Mouse (Mus musculus) liver, embryonic 11.5 days (tissue): Measurements from ENCODE around the gene Gcnt3. TPM values are rescaled to one million over a fixed set of nuclear protein-coding genes. Genes with fewer than 3 reads are reported as not detected.

Experiments
- ATAC-seq: fragments of 200-750 bp; cut with Nextera tagmentation; replicated peaks from 2 replicates; pipeline ENCODE4 v1.8.0; 2017; ENCODE audit warnings: moderate number of reproducible peaks, mild to moderate bottlenecking, moderate TSS enrichment, moderate library complexity; ENCODE audit not compliant: low FRiP score
- DNase-seq: peaks from one replicate; pipeline ENCODE4 v3.0.0-alpha.2; 2017; ENCODE audit warnings: low spot score
- H3K27ac ChIP-seq: fragments of 300-500 bp; sonication (generic); 2 replicates; pipeline ENCODE4 v1.5.1; 2014; ENCODE audit warnings: mild to moderate bottlenecking, low read depth, low read length, control low read depth
- H3K27me3 ChIP-seq: fragments of 300-500 bp; sonication (generic); replicated peaks from 2 replicates; pipeline ENCODE4 v1.6.1; 2014; ENCODE audit warnings: low read length, mixed read lengths; ENCODE audit not compliant: control insufficient read depth, insufficient read depth
- H3K36me3 ChIP-seq: fragments of 300-500 bp; sonication (generic); 2 replicates; pipeline ENCODE4 v1.6.1; 2014; ENCODE audit warnings: mild to moderate bottlenecking, low read length, moderate library complexity, mixed read lengths; ENCODE audit not compliant: control insufficient read depth, insufficient read depth
- H3K4me1 ChIP-seq: fragments of 300-500 bp; sonication (generic); replicated peaks from 2 replicates; pipeline ENCODE4 v1.6.1; 2014; ENCODE audit warnings: low read length, mixed read lengths; ENCODE audit not compliant: control insufficient read depth, insufficient read depth
- H3K4me2 ChIP-seq: fragments of 300-500 bp; sonication (generic); 2 replicates; pipeline ENCODE4 v1.6.1; 2014; ENCODE audit warnings: mild to moderate bottlenecking, control low read depth, moderate library complexity
- H3K4me3 ChIP-seq: fragments of 300-500 bp; sonication (generic); 2 replicates; pipeline ENCODE4 v1.5.1; 2014; ENCODE audit warnings: low read depth, low read length, control low read depth
- H3K9ac ChIP-seq: fragments of 300-500 bp; sonication (generic); 2 replicates; pipeline ENCODE4 v1.6.1; 2014; ENCODE audit warnings: low read depth, low read length, control low read depth
- H3K9me3 ChIP-seq: fragments of 300-500 bp; sonication (generic); 2 replicates; pipeline ENCODE4 v1.6.1; 2016; ENCODE audit warnings: low read length, inconsistent platforms, mixed read lengths; ENCODE audit not compliant: control insufficient read depth
- WGBS: fragments of 180-500 bp; shearing (Covaris S2); extraction: QIAGEN DNeasy Blood & Tissue Kit; methylation state at CpG from one replicate; pipeline ENCODE4 v1.1.7; 2014; 5-methylcytosine and 5-hydroxymethylcytosine counted together
- polyA plus RNA-seq: library from polyadenylated mRNA; unstranded; fragments of >200 nt; fragmentation: Nextera tagmentation; extraction: Ambion mirVana; gene quantifications from 2 replicates; pipeline ENCODE4 v1.2.1, GENCODE M21; 2014

The Gcnt3 gene
- polyA plus RNA-seq, 1 experiment from 2014 or later: not detected

DNA sequence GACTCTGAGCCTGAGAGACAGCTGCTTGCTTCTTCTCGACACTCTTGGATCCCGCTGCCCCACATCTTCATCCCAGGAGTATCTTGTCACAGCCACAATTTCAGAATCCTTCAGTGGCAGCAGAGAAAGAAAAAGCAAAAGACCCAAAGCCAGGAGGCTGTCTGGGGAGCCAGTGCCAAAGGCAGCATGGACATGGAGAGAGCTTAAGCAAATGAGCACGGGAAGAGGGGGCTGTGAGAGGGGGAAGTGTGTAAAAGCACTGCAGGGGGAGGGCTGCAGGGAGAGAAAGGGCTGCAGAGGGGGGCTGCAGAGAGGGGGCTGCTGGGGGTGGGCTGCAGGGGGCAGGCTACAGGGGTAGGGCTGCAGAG is 11.5 kb upstream of the Gcnt3 start:
- WGBS: 43% methylated on average over 3 of the region's 3 CpGs
- no peaks in the 10 kb centered on the region for H3K36me3 ChIP-seq
- DNase-seq: no peak
- no peak overlapping the region for H3K4me2 ChIP-seq
- ATAC-seq: no peak
- H3K4me3 ChIP-seq: no peak overlapping the region
- H3K9me3 ChIP-seq: no peaks in the 10 kb centered on the region
- H3K9ac ChIP-seq: no peak overlapping the region
- peaks cover 23% of the 10 kb centered on the region for H3K4me1 ChIP-seq
- no peaks in the 10 kb centered on the region for H3K27me3 ChIP-seq
- H3K27ac ChIP-seq: no peak overlapping the region

DNA sequence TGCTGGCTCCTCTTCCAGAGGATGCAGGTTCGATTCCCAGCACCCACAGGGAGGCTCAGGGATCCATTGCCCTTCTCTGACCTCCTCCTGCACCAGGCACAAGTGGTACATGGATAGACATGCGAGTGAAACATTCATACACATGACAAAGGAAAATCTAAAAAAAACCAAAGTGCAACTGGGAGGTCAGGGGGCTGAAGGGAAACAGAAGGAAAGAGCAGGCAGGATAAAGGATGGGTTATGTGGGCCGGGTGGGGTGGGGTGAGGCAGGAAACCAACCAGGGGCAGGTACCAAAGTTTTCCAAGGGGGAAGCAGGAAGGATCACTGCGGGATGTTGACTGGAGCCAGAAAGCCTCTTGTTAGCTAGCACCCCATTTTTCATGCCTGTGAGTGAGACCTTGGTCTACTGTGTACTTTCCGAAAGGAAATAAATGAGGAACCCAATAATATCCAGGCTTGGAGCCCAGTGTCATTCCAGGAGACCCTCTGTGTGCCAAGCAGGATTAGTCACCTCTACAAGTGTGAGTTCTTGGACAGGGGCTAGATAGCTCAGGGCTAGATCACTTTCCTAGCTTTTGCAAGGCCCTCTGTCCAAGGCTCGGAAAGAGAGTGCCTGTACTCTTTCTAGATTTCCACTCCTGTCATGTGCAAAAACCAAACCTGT is 11.0 kb upstream of the Gcnt3 start:
- H3K27me3 ChIP-seq: no peaks in the 10 kb centered on the region
- WGBS: 53% methylated on average over 6 of the region's 6 CpGs
- H3K27ac ChIP-seq: no peak overlapping the region
- no peaks in the 10 kb centered on the region for H3K36me3 ChIP-seq
- peaks cover 26% of the 10 kb centered on the region for H3K4me1 ChIP-seq
- DNase-seq: no peak
- H3K9me3 ChIP-seq: no peaks in the 10 kb centered on the region
- no peak overlapping the region for H3K4me2 ChIP-seq
- H3K4me3 ChIP-seq: no peak overlapping the region
- no peak overlapping the region for H3K9ac ChIP-seq
- no peak for ATAC-seq

DNA sequence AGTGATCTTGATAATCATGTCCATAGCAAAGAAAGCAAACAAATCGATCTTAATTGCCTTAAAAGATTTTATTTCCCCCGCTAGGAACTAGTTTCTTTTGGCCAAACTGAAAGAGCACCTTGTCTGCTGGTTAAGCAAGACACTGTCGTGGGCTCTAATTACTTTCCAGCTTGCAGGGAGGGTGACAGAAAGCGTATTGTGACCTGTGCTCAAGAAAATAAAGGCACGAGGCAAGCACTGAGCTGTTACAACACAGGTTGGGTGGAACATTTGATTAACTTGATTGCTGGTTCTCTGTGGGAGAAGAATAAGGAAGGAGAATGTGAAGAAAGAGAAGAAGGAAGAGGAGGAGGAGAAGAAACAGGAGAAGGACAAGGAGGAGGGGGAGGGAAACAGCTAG is 10.4 kb upstream of the Gcnt3 start:
- H3K4me3 ChIP-seq: no peak overlapping the region
- H3K4me1 ChIP-seq: peaks cover 28% of the 10 kb centered on the region
- WGBS: 61% methylated on average over 5 of the region's 5 CpGs
- ATAC-seq (no peak), DNase-seq (no peak)
- no peak overlapping the region for H3K9ac ChIP-seq
- no peaks in the 10 kb centered on the region for H3K9me3 ChIP-seq
- H3K4me2 ChIP-seq: no peak overlapping the region
- no peaks in the 10 kb centered on the region for H3K27me3 ChIP-seq
- no peak overlapping the region for H3K27ac ChIP-seq
- no peaks in the 10 kb centered on the region for H3K36me3 ChIP-seq

DNA sequence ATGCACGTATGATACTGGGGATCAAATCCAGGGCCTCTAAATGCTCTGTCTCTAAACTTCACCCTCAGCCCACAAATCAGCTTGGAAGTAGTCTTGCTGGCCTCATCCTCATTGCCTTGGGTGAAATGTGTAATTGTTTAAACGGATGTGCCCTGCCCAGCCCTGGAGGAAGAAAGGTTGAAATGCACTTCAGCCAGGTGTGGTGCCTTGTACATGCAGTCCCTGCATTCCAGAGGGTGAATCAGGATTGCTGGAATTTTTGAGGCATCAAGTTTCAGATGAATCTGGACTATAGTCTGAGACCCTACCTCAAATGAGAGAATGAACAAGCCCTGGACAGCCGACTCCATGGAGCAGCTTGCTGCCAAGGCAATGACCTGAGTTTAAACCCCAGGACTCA is 10.0 kb upstream of the Gcnt3 start:
- H3K27ac ChIP-seq: no peak overlapping the region
- no peaks in the 10 kb centered on the region for H3K9me3 ChIP-seq
- ATAC-seq: no peak
- DNase-seq: no peak
- 62% methylated on average over 3 of the region's 3 CpGs for WGBS
- no peaks in the 10 kb centered on the region for H3K36me3 ChIP-seq
- peaks cover 28% of the 10 kb centered on the region for H3K4me1 ChIP-seq
- H3K9ac ChIP-seq: no peak overlapping the region
- H3K4me3 ChIP-seq: no peak overlapping the region
- no peaks in the 10 kb centered on the region for H3K27me3 ChIP-seq
- H3K4me2 ChIP-seq: no peak overlapping the region

DNA sequence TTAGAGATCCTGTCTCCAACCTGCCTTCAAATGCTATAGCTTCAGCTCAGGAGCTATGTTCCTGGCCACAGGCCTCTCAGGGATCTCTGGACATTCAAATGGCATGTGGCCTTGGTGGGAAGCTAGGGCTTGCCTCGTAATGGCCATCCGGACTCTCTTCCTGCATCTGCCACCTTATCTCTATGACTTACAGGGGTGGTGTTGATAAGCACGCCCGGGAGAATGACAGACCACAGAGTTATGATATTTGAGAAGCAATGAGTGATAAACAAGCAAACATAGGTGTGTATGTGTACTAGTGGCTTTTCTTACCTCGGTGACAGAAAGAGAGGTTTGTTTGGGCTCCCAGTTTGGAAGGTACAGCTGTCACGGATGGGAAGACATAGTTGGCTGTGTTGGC is 8.4 kb upstream of the Gcnt3 start:
- Histone ChIP-seq H3K4me3 (no peak overlapping the region), H3K36me3 (no peaks in the 10 kb centered on the region), H3K9ac (no peak overlapping the region), H3K4me2 (peak overlapping the region; percentile 27), H3K9me3 (no peaks in the 10 kb centered on the region), H3K4me1 (peaks cover 28% of the 10 kb centered on the region), H3K27me3 (no peaks in the 10 kb centered on the region), H3K27ac (no peak overlapping the region)
- ATAC-seq (peak; percentile 78), DNase-seq (no peak)
- 37% methylated on average over 6 of the region's 6 CpGs for WGBS

DNA sequence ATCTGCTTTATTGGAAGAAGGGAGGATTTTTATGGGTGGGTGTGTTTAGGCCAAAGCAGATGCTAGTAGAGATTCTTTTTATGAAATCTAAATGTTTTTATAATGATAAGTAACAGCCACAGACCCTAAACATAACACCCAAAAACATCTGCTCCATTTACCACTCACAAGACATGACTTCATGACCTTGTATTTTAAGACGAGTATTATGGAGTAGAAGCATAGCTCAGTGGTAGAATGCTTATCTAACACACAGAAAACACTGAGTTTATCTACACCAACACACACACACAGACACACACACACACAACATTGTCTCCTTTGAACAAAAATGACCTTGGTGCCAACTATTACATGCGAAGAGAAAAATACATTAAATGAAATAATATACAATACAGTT is 7.0 kb upstream of the Gcnt3 start:
- Histone ChIP-seq H3K4me3 (no peak overlapping the region), H3K9ac (no peak overlapping the region), H3K9me3 (no peaks in the 10 kb centered on the region), H3K27me3 (no peaks in the 10 kb centered on the region), H3K4me2 (peak overlapping the region; percentile 12; the same call in 1 of the 2 replicates), H3K36me3 (no peaks in the 10 kb centered on the region), H3K27ac (peak overlapping the region; percentile 51), H3K4me1 (peaks cover 28% of the 10 kb centered on the region)
- 43% methylated on average over 2 of the region's 2 CpGs for WGBS
- ATAC-seq (peak; percentile 81), DNase-seq (no peak)

DNA sequence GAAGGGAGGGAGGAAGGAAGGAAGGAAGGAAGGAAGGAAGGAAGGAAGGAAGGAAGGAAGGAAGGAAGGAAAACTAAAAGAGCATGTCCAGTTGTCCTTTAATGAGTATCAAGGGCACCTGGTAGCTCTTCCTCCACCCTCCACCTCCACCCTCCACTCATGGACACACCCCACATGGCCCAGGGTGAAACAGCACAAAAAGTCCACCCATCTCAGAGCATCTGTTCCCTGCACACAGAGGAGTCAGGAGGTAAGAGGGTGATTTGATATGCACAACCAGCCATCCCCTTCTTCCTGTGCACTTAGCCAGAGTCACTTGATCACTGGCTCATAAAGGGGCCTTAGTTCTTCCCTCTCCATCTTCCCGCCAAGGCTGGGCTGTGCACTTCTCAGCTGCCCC is 5.0 kb upstream of the Gcnt3 start:
- Histone ChIP-seq H3K27me3 (no peaks in the 10 kb centered on the region), H3K9me3 (no peaks in the 10 kb centered on the region), H3K9ac (no peak overlapping the region), H3K27ac (no peak overlapping the region), H3K4me2 (no peak overlapping the region), H3K36me3 (no peaks in the 10 kb centered on the region), H3K4me1 (peaks cover 28% of the 10 kb centered on the region), H3K4me3 (no peak overlapping the region)
- DNase-seq (no peak), ATAC-seq (0 out of 2 replicates have a peak, but pooled peaks have one; percentile 48)
- 76% methylated on average over 1 of the region's 1 CpGs for WGBS

DNA sequence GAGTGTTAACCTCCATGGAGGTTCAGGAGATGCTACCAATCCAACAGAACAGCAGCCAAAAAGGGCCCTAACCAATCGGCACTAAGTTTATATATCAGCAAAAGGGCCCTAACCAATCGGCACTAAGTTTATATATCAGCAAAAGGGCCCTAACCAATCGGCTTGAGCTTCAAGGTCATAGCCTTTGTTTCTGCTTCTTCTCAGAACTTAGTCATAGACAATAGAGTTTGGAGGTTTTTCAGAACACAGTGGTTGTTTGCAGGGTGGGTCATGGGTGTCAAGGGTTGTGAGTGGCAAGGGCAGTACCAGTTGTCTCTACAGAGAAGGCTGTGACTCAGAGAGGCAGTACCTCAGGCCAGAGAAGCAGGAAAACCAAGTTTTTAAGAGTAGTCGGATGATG is 4.2 kb upstream of the Gcnt3 start:
- no peaks in the 10 kb centered on the region for H3K27me3 ChIP-seq
- WGBS: 88% methylated on average over 4 of the region's 4 CpGs
- H3K4me1 ChIP-seq: peaks cover 28% of the 10 kb centered on the region
- no peak overlapping the region for H3K27ac ChIP-seq
- ATAC-seq (no peak), DNase-seq (no peak)
- no peaks in the 10 kb centered on the region for H3K36me3 ChIP-seq
- no peak overlapping the region for H3K4me3 ChIP-seq
- H3K9ac ChIP-seq: no peak overlapping the region
- H3K9me3 ChIP-seq: no peaks in the 10 kb centered on the region
- H3K4me2 ChIP-seq: no peak overlapping the region

DNA sequence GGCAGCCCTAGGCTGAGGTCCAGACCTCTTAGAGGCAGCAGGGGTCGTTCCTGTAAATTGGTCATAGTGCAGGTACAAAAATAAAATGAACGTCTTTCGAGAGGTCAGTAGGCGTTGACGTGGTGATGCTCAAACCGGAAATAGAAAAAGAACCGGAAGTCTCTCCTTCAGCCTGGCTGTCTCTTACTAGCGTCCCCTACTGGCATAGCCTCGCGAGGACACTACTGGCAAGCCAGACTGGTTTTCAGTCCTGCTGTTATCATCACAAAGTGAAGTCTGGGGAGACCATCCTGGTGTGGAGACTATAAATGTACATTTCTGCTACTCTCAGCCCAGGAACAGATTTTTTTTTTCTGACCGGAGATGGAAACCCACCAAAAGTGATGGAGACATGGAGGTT is 2.7 kb upstream of the Gcnt3 start:
- Histone ChIP-seq H3K4me3 (no peak overlapping the region), H3K36me3 (no peaks in the 10 kb centered on the region), H3K4me1 (peaks cover 15% of the 10 kb centered on the region), H3K9ac (no peak overlapping the region), H3K27me3 (no peaks in the 10 kb centered on the region), H3K4me2 (no peak overlapping the region), H3K9me3 (no peaks in the 10 kb centered on the region), H3K27ac (no peak overlapping the region)
- WGBS: 76% methylated on average over 11 of the region's 11 CpGs
- DNase-seq (no peak), ATAC-seq (no peak)
